Mouse (Mus musculus): Measurements from ENCODE around the gene Epb41l1. TPM values are rescaled to one million over a fixed set of nuclear protein-coding genes. Genes with fewer than 3 reads are reported as not detected.
A peak's percentile ranks its signal among the peaks of the same experiment; 100 is the strongest.

Gene Epb41l1
- polyA plus RNA-seq, 1 experiment from 2014 or later = 11.2 TPM

DNA sequence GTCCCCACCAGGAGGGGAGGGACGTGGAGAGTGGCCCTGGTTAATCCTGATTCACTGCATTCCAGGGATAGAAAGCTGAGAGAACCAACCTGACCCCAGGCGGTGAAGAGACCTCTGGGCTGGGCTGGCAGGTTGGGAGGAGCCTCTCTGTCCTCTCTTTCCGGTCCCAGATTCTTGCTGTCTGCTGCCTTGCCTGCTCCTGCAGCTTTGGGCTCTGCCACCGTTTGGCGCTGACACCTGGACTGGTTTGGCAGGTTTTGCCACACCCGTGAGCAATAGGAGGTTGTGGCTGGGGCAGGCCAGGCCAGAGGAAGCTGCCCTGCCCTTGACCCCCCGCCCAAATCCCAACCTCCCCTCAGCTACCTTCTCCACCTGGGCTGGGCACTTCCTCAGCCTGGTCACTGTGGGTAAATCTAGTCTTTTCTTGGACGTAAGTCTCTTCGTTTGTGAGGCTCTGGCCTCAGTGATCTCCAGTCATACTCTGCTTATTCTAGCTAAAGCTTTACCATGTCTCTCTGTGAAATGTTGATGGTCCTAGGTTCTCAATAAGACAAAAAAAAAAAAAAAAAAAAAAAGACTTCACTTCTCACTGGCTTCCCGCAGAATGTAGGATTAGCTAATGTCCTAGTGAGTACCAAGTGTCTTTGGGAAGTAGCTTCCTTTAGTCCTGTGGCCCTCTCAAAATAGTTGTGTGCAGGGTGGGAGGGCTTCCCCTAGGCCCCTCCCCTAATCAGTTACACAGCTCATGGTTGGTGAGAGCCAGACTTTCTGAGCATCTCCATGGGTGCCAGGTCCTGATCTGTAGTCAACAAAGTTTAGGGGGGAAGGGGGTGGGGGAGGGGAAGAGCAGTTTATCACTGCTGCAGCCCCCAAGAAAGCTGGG lies 26.9 kb downstream of the Epb41l1 start:
- ATAC-seq (replicated peaks) = no peak
- Histone ChIP-seq H3K27ac (replicated peaks) (no peak overlapping the region), H3K36me3 (peaks cover 13% of the 10 kb centered on the region; the same call in 1 of the 2 replicates), H3K4me2 (replicated peaks) (no peak overlapping the region), H3K9ac (replicated peaks) (no peak overlapping the region), H3K9me3 (no peaks in the 10 kb centered on the region), H3K4me1 (peaks cover 8% of the 10 kb centered on the region; the same call in 1 of the 2 replicates), H3K4me3 (no peak overlapping the region), H3K27me3 (no peaks in the 10 kb centered on the region)
- 19% methylated on average over 10 of the region's 10 CpGs for WGBS

DNA sequence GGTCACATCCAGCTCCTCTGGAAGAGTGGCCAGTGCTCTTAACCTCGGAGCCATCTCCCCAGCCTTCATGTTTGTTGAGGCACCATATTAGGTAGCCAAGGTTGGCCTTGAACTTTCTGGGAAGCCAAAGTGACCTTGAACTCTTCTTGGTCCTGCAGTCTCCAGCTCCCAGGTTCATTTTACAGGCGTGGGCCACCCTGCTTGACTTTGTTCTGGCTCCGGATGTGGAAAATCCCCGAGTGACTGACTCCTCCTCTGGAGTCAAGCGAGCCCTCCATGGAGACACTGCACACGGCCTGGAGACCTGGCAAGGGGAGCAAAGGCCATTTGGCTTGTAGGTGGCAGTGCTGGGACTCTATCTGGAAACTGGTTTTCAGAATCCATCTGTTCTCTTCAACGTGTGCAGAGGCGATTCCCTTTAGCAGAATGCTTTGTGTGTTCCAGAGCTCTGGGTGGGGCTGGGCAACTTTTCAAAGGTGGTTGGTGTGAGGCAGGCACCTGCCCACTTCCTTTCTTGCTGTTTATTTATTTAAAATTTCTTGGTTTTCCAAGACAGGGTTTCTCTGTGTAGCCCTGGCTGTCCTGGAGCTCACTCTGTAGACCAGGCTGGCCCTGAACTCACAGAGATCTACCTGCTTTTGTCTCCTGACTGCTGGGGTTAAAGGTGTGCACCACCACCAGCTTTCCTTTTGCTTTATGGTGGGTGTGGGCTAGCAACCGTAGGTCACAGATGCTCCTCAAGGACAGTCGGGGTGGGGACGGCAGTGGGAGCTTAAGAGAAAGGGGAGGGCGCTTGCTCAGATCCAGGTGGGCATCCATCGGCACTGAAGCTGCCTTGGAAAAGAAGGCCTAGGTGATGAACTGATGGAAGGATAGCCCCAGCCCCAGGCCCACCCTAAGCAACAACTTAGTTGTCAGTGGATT lies 30.8 kb downstream of the Epb41l1 start:
- H3K4me3 ChIP-seq = no peak overlapping the region
- no peaks in the 10 kb centered on the region for H3K36me3 ChIP-seq
- no peak for ATAC-seq (replicated peaks)
- H3K9me3 ChIP-seq = no peaks in the 10 kb centered on the region
- H3K27me3 ChIP-seq = no peaks in the 10 kb centered on the region
- 81% methylated on average over 13 of the region's 13 CpGs for WGBS
- H3K9ac ChIP-seq (replicated peaks) = no peak overlapping the region
- peaks cover 8% of the 10 kb centered on the region; the same call in 1 of the 2 replicates for H3K4me1 ChIP-seq
- no peak overlapping the region for H3K27ac ChIP-seq (replicated peaks)
- no peak overlapping the region for H3K4me2 ChIP-seq (replicated peaks)

DNA sequence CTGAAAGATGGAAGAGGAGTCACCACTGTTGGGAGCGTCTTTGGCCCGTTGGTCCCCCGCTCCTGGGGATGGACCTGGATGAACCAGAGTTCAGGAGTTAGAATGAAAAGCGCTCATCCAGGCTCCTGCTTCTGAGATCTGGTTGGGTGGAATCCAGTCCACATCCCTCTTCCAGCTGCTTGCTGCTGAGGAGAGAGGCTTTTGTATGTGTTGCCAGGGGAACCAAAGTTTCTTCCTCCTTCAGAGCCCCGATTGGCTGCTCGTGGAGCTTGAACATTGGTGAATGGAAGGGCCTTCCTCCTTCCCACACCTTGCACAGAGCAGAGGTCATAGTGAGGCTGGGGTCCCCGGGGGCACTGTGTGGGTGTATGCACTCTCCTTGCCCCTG lies 31.4 kb downstream of the Epb41l1 start:
- Histone ChIP-seq H3K27ac (replicated peaks) (no peak overlapping the region), H3K36me3 (no peaks in the 10 kb centered on the region), H3K4me3 (no peak overlapping the region), H3K4me2 (replicated peaks) (no peak overlapping the region), H3K27me3 (no peaks in the 10 kb centered on the region), H3K9me3 (no peaks in the 10 kb centered on the region), H3K9ac (replicated peaks) (no peak overlapping the region), H3K4me1 (peaks cover 11% of the 10 kb centered on the region; the same call in 1 of the 2 replicates)
- WGBS = 38% methylated on average over 7 of the region's 7 CpGs
- ATAC-seq (replicated peaks) = 0 out of 2 replicates have a peak, but pooled peaks have one; percentile 29

DNA sequence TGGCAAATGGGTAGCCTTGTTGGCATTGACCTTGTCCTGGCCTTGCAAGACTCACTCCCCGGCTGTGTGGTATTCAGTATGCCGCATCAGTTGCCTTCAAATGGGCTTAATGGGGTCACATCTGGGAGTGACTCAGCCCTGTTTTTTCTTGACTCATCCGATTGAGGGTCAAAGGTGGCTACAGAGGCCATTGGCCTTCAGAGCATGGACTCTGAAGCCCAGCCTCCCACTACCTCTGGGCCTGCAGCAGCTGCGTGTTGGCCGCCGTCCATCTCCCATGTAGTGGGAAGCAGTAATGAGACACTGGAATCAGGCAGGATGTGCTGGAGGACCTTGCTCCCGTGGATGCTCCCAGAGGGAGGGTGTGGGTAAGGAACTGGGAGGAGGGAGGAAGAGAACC lies 33.1 kb downstream of the Epb41l1 start:
- H3K4me2 ChIP-seq (replicated peaks) = no peak overlapping the region
- WGBS = 84% methylated on average over 7 of the region's 7 CpGs
- no peak overlapping the region for H3K9ac ChIP-seq (replicated peaks)
- H3K27ac ChIP-seq (replicated peaks) = no peak overlapping the region
- H3K9me3 ChIP-seq = no peaks in the 10 kb centered on the region
- H3K27me3 ChIP-seq = no peaks in the 10 kb centered on the region
- peaks cover 13% of the 10 kb centered on the region; the same call in 1 of the 2 replicates for H3K4me1 ChIP-seq
- no peaks in the 10 kb centered on the region for H3K36me3 ChIP-seq
- ATAC-seq (replicated peaks) = no peak
- no peak overlapping the region for H3K4me3 ChIP-seq

DNA sequence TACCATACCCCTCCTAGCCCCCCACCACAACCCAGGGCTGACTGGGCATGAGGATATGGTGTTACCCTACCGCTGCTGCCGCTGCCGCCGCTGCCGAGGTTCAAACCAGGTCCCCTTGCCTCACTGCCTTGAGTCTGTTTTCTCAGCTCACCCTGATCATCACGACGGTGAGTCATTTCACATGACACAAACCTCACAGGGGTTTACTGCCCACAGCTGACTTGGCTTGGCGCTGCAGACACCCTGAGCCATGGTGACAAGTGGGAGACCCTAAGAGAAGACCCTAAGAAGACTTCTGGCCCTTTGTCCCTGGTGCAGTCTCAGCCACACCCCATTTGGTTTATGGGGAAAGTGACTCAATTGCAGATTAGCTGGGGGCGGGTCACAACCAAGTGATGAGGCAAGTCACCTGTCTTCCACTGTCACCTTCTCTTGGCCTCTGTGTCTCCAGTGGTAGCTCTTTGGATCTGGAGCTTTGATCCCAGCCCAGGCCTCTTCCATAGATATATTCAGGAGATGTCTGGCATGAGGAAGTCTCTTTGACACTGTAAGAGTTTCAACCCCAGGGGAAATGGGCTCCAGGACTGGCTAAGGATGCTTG lies 34.9 kb downstream of the Epb41l1 start:
- H3K4me2 ChIP-seq (replicated peaks) = no peak overlapping the region
- H3K27ac ChIP-seq (replicated peaks) = no peak overlapping the region
- no peaks in the 10 kb centered on the region for H3K9me3 ChIP-seq
- H3K4me1 ChIP-seq = peaks cover 22% of the 10 kb centered on the region
- H3K9ac ChIP-seq (replicated peaks) = no peak overlapping the region
- no peak for ATAC-seq (replicated peaks)
- no peaks in the 10 kb centered on the region for H3K27me3 ChIP-seq
- H3K36me3 ChIP-seq = no peaks in the 10 kb centered on the region
- H3K4me3 ChIP-seq = no peak overlapping the region
- 92% methylated on average over 9 of the region's 9 CpGs for WGBS

DNA sequence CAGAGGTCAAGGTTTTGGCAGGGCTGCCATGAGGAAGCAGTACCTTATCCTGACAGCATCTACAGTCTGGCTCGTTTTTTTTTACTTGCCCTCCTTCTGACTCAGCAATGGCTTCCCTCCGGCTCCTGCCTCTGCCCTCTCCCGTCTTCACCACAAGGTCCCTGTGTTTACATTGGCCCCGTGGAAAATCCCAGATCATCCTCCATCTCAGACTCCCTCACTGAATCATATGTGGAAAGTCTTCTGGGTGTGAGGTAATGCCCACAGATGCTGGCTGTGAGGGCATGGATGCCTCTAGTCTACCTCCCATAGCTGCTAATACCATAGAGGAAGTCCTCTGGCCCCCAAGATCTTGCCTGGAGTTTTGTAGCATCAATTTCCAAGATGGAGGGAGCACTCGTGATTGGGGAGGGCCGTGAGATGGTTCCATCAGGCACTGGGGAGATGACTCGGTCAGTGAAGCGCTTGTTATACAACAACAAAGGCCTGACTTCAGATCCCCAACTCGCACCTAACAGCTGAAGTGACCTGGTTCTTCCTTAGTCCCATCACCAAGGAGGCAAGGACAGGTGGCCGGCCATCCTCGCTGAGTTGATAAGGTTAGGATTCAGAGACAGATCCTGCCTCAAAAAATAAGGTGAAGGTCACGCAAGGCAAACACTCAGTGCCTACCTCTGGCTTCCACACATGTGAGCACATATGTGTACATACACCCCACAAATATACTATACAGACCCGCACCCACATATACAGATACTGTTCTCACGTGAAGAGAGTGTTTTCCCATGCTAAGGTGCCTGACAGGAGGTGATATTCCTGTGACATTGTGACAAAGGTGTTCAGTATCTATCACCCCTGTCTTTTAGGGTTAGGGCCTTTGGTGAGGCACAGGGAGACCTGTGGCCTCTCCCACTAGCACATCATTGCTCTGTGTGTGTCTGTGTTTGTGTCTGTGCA lies 36.0 kb downstream of the Epb41l1 start:
- H3K27ac ChIP-seq (replicated peaks) = no peak overlapping the region
- H3K4me3 ChIP-seq = no peak overlapping the region
- WGBS = 82% methylated on average over 14 of the region's 14 CpGs
- 0 out of 2 replicates have a peak, but pooled peaks have one; percentile 18 for ATAC-seq (replicated peaks)
- no peaks in the 10 kb centered on the region for H3K9me3 ChIP-seq
- H3K9ac ChIP-seq (replicated peaks) = no peak overlapping the region
- no peaks in the 10 kb centered on the region for H3K27me3 ChIP-seq
- no peak overlapping the region for H3K4me2 ChIP-seq (replicated peaks)
- H3K4me1 ChIP-seq = peaks cover 24% of the 10 kb centered on the region
- H3K36me3 ChIP-seq = no peaks in the 10 kb centered on the region

DNA sequence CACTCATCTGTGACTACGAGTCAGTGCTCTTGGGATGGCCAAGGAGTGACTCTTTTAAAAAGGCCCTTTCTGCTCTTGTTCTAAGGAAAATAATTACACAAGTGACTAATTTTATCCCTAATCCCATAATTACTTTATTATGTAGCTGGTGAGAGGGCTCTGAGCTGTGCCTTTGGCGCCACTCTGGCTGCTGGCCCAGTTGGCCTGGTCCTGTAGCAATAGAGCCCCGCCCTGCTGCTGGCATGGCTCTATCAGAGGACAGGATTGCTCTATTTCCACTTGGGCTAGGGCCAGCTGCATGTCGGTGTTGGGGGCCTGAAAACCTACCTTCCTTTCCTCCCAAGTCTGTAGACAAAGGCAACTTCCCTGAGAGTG lies 36.6 kb downstream of the Epb41l1 start:
- WGBS = 23% methylated on average over 4 of the region's 4 CpGs
- ATAC-seq (replicated peaks) = 0 out of 2 replicates have a peak, but pooled peaks have one; percentile 18

DNA sequence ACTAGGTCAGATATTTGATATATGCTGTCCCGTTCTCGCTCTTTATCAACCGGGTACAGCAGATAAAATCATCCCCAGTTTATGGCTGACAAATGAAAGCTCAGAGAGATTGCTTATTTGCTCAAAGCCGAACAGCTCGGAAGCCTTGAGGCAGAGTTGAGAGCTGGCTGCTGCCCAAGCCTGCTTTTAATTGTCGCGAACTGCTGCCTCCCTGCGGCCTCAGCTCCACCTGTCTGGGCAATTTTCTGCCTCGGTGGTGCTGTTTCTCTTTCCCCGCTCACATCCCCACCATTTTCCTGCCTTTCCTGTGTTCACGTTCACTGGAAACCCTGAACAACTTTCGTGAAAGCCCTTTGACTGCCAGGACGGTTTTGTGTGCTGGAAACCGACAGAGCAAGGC lies 39.8 kb downstream of the Epb41l1 start:
- WGBS = 15% methylated on average over 14 of the region's 14 CpGs
- Histone ChIP-seq H3K9me3 (no peaks in the 10 kb centered on the region), H3K27ac (replicated peaks) (peak overlapping the region; percentile 32), H3K36me3 (no peaks in the 10 kb centered on the region), H3K27me3 (no peaks in the 10 kb centered on the region), H3K9ac (replicated peaks) (no peak overlapping the region), H3K4me2 (replicated peaks) (no peak overlapping the region; the same call in 1 of the 2 replicates), H3K4me1 (peaks cover 26% of the 10 kb centered on the region), H3K4me3 (no peak overlapping the region)
- ATAC-seq (replicated peaks) = no peak

More for the DNA sequence above, 36.6 kb downstream of the Epb41l1 start:
- H3K4me1 ChIP-seq = peaks cover 22% of the 10 kb centered on the region
- no peaks in the 10 kb centered on the region for H3K9me3 ChIP-seq
- no peak overlapping the region for H3K9ac ChIP-seq (replicated peaks)
- no peaks in the 10 kb centered on the region for H3K36me3 ChIP-seq
- H3K27me3 ChIP-seq = no peaks in the 10 kb centered on the region
- no peak overlapping the region for H3K4me2 ChIP-seq (replicated peaks)
- no peak overlapping the region for H3K4me3 ChIP-seq
- no peak overlapping the region for H3K27ac ChIP-seq (replicated peaks)

DNA sequence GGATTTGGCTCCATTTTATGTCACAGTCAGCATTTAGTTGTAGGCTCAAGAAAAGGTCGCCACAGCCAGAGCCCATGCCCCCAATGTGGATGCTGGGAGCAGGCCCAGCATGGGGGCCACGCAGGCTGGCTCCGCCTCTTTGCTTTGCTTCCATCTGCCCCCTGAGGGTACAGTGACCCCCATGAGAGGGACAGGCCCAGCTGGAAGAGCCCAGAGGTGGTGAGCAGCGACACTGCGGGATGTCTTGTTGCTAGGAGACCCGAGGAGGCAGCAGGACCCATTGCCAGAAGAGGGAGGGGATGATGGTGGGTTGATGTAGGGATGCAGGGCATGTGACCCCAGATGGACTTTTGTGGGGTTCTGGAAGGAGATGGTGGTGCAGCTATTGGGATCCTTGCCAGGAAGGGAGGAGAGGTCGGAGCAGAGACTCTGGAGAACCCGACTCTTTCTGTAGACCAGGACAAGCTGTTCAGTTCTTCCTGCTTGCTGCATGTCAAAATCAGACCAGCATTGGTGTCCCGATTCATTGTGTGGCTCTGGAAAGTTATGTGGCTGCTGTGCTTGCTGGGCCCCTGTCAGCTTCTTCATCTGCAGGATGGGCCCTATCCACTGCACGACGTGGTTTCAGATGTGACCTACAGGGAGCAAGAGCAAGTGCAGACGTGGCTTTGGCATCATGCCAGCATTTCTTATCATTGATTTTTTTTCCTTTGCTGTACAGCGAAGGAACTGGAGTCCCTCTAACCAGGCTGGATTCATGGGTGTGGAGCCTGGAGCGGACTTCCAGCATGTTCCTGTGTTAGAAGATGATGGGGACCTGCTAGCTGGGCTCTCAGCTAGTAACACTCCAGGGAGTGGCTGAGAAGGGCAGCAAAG lies 41.7 kb downstream of the Epb41l1 start:
- Histone ChIP-seq H3K27me3 (no peaks in the 10 kb centered on the region), H3K4me3 (no peak overlapping the region), H3K36me3 (no peaks in the 10 kb centered on the region), H3K9me3 (no peaks in the 10 kb centered on the region), H3K27ac (replicated peaks) (no peak overlapping the region), H3K4me1 (peaks cover 21% of the 10 kb centered on the region), H3K4me2 (replicated peaks) (no peak overlapping the region), H3K9ac (replicated peaks) (no peak overlapping the region)
- ATAC-seq (replicated peaks) = no peak
- WGBS = 36% methylated on average over 14 of the region's 14 CpGs

DNA sequence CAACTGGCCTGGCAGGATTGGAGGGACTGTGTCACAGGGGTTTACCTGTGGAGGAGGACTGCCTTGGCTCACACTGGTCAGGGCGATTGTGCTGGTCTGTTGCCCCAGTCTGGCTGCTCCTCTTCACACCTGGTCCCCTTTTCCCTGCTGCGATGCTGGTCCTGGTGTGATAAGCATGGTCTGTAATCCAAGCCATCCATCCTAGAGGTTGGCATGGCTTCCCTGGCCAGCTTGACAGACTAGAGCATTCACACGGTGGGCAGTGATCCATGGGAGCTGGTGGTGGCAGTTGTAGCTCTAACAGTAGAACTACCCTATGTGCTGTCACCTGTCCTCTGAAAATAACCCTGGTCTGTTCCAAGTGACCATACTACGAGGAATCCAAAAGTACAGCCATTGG lies 43.7 kb downstream of the Epb41l1 start:
- H3K4me1 ChIP-seq = peaks cover 31% of the 10 kb centered on the region
- H3K4me3 ChIP-seq = no peak overlapping the region
- no peak for ATAC-seq (replicated peaks)
- H3K27me3 ChIP-seq = no peaks in the 10 kb centered on the region
- no peak overlapping the region for H3K4me2 ChIP-seq (replicated peaks)
- no peaks in the 10 kb centered on the region for H3K36me3 ChIP-seq
- no peak overlapping the region for H3K27ac ChIP-seq (replicated peaks)
- H3K9me3 ChIP-seq = no peaks in the 10 kb centered on the region
- 85% methylated on average over 4 of the region's 4 CpGs for WGBS
- no peak overlapping the region for H3K9ac ChIP-seq (replicated peaks)
